Comparison of ENCODE assay signal across 8 mouse cellular contexts in genomic region chr6:71990371-71990837, GRCm38 (mm10).
DNase-seq lines count a peak whose midpoint lies in the region; ATAC-seq lines count a peak whose summit lies in the region.

No protein-coding gene starts in this region.

- DNase-seq in ovary, adult 18-20 months (ENCODE audit: low spot score), result peak; percentile 59
- no peak for DNase-seq in ovary, postnatal 10 days (ENCODE audit: low spot score)
- peak; percentile 16 for DNase-seq in yolk sac, embryonic 10.5 days (ENCODE audit: low spot score)
- no peak for DNase-seq in natural killer cell, adult 2 months (ENCODE audit: low spot score in 2 of 2)

- peaks cover 7% of the 10 kb centered on the region; the same call in 1 of the 2 replicates for H3K4me1 ChIP-seq in forebrain, embryonic 12.5 days
- no peaks in the 10 kb centered on the region for H3K4me1 ChIP-seq in forebrain, embryonic 13.5 days
- peaks cover 14% of the 10 kb centered on the region for H3K4me1 ChIP-seq in hindbrain, embryonic 16.5 days (ENCODE audit: control insufficient read depth, insufficient read depth, low read depth, low read length)

- no peaks in the 10 kb centered on the region for H3K36me3 ChIP-seq in forebrain, embryonic 12.5 days (replicated peaks)
- H3K36me3 ChIP-seq in forebrain, embryonic 13.5 days (ENCODE audit: poor library complexity, severe bottlenecking), result no peaks in the 10 kb centered on the region
- no peaks in the 10 kb centered on the region for H3K36me3 ChIP-seq in hindbrain, embryonic 16.5 days (ENCODE audit: control insufficient read depth, insufficient read depth, low read length)

- H3K4me3 ChIP-seq in forebrain, embryonic 12.5 days (replicated peaks), result no peak overlapping the region
- H3K4me3 ChIP-seq in forebrain, embryonic 13.5 days, result no peak overlapping the region
- H3K4me3 ChIP-seq in hindbrain, embryonic 16.5 days (ENCODE audit: low read length), result no peak overlapping the region

- H3K27me3 ChIP-seq in forebrain, embryonic 12.5 days, result no peaks in the 10 kb centered on the region
- no peaks in the 10 kb centered on the region for H3K27me3 ChIP-seq in forebrain, embryonic 13.5 days
- no peaks in the 10 kb centered on the region for H3K27me3 ChIP-seq in hindbrain, embryonic 16.5 days (replicated peaks; ENCODE audit: control insufficient read depth, insufficient read depth, low read length)

- H3K9ac ChIP-seq in forebrain, embryonic 12.5 days, result no peak overlapping the region
- H3K9ac ChIP-seq in forebrain, embryonic 13.5 days, result no peak overlapping the region
- H3K9ac ChIP-seq in hindbrain, embryonic 16.5 days (ENCODE audit: low read depth, low read length), result no peak overlapping the region

- no peaks in the 10 kb centered on the region for H3K9me3 ChIP-seq in forebrain, embryonic 12.5 days
- H3K9me3 ChIP-seq in forebrain, embryonic 13.5 days (replicated peaks), result no peaks in the 10 kb centered on the region
- no peaks in the 10 kb centered on the region for H3K9me3 ChIP-seq in hindbrain, embryonic 16.5 days (ENCODE audit: control insufficient read depth, low read length)

- H3K27ac ChIP-seq in forebrain, embryonic 12.5 days, result peak overlapping the region; percentile 21; the same call in 1 of the 2 replicates
- H3K27ac ChIP-seq in forebrain, embryonic 13.5 days, result no peak overlapping the region
- peak overlapping the region; percentile 31; the same call in 1 of the 2 replicates for H3K27ac ChIP-seq in hindbrain, embryonic 16.5 days (ENCODE audit: low read depth, low read length)

- no peak overlapping the region for H3K4me2 ChIP-seq in forebrain, embryonic 12.5 days
- no peak overlapping the region for H3K4me2 ChIP-seq in forebrain, embryonic 13.5 days
- H3K4me2 ChIP-seq in hindbrain, embryonic 16.5 days (ENCODE audit: low read length), result no peak overlapping the region

- WGBS in forebrain, embryonic 12.5 days, result 79% methylated on average over 8 of the region's 8 CpGs
- whole genome bisulfite sequencing in forebrain, embryonic 13.5 days, result 79% methylated on average over 8 of the region's 8 CpGs
- WGBS in hindbrain, embryonic 16.5 days, result 72% methylated on average over 8 of the region's 8 CpGs

- ATAC-seq in forebrain, embryonic 12.5 days (ENCODE audit: low FRiP score), result no peak
- ATAC-seq in forebrain, embryonic 13.5 days, result no peak
- ATAC-seq in hindbrain, embryonic 16.5 days, result no peak
- ATAC-seq in inflammation-experienced regulatory T-cells, adult 6 months, result no peak

Comparison
In these comparisons a context has a peak if more than half of its experiments do, and no peak if none do; other contexts are left out.
1. DNase-seq: peak in ovary, adult 18-20 months (single experiment) and yolk sac, embryonic 10.5 days (single experiment); none in ovary, postnatal 10 days (single experiment) and natural killer cell, adult 2 months (0 of 2).